Mouse (Mus musculus) thymus, adult 2 months (tissue): ENCODE measurements at regions not wholly inside any gene's neighbourhood (a gene's known extent, or its start where the extent isn't known, plus 50 kb on each side); places are given as distances from the start of the nearest gene placed in this dataset.

Source experiments
- DNase-seq: peaks from one replicate; pipeline ENCODE4 v3.0.0; 2021
- H3K27ac ChIP-seq: fragments of 200-500 bp; 2 replicates; pipeline ENCODE4 v1.5.1; 2012; ENCODE audit warnings: low read length, control low read depth; ENCODE audit not compliant: control insufficient read depth, insufficient read depth
- H3K27me3 ChIP-seq: fragments of 200-500 bp; 2 replicates; pipeline ENCODE4 v1.6.1; 2012; ENCODE audit warnings: mild to moderate bottlenecking, low read length, moderate library complexity, mixed read lengths; ENCODE audit not compliant: control insufficient read depth, insufficient read depth
- H3K36me3 ChIP-seq: fragments of 200-500 bp; 2 replicates; pipeline ENCODE4 v1.6.1; 2012; ENCODE audit warnings: mild to moderate bottlenecking, low read length, moderate library complexity; ENCODE audit not compliant: control insufficient read depth, insufficient read depth
- H3K4me1 ChIP-seq: fragments of 200-500 bp; replicated peaks from 2 replicates; pipeline ENCODE4 v1.6.1; 2012; ENCODE audit warnings: low read length; ENCODE audit not compliant: control insufficient read depth, insufficient read depth
- H3K4me3 ChIP-seq: fragments of 200-500 bp; 2 replicates; pipeline ENCODE4 v1.5.1; 2012; ENCODE audit warnings: mild to moderate bottlenecking, low read length, control low read depth, moderate library complexity; ENCODE audit not compliant: control insufficient read depth, insufficient read depth
- CTCF ChIP-seq: fragments of 200-500 bp; IDR thresholded peaks from 2 replicates; pipeline ENCODE4 v1.5.1; 2012; ENCODE audit warnings: mild to moderate bottlenecking, control low read depth, low read length, moderate library complexity, borderline replicate concordance; ENCODE audit not compliant: control insufficient read depth, poor library complexity, insufficient read depth; ENCODE audit errors: extremely low read depth
- POLR2A ChIP-seq: fragments of 200-500 bp; IDR thresholded peaks from 2 replicates; pipeline ENCODE4 v1.6.1; 2012; ENCODE audit warnings: mild to moderate bottlenecking, low read length, control low read depth, moderate library complexity; ENCODE audit not compliant: control insufficient read depth, poor library complexity, insufficient read depth; ENCODE audit errors: extremely low read depth
- WGBS: fragments of 180-500 bp; shearing (Covaris S2); methylation state at CpG from one replicate; pipeline ENCODE4 v1.1.7; 2018; 5-methylcytosine and 5-hydroxymethylcytosine counted together

DNA sequence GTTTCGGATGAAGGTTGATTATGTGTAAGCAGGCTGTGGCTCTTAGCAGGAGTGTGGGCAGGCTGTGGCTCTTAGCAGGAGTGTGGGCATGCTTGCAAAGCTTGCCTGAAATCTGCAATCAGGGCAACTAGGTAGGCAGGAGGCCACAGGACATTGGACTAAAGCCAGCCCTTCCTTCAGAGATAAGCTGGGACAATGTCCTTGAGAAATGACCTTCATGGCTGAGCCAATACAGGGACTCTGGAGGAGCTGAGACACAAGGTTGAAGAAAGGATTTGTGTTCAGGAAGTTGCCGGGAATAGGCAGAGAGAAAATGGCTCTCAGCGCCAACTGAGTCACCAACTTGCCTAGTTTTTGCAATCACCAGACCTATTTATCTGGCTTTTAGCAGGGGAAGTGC is 77.3 kb upstream of the Syt6 start:
- Histone ChIP-seq H3K4me1 (peaks cover 16% of the 10 kb centered on the region), H3K36me3 (no peaks in the 10 kb centered on the region), H3K27me3 (no peaks in the 10 kb centered on the region), H3K4me3 (no peak overlapping the region), H3K27ac (no peak overlapping the region)
- no peak for TF ChIP-seq POLR2A
- TF ChIP-seq CTCF, result no peak
- DNase-seq, result no peak
- 94% methylated on average over 3 of the region's 3 CpGs for WGBS

DNA sequence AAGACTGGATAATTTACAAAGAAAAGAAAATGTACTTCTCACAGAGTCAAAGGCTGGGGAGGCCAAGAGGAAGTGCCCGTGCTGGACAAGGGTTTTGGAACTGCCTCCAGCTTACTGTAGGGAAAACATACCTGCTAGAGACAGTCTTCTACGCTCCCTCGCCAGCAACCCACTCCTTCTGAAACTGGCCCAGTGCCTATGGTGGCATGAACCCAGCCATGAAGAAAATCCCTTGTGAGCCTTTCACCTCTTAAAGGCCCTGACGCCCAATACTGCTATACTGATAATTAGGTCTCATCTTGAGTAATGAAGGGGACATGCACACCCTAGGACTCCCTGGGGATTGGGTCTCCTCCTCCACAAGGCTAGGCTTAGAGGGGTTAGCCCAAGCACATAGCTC is 76.6 kb upstream of the Syt6 start:
- WGBS, result 94% methylated on average over 4 of the region's 4 CpGs
- DNase-seq, result no peak
- H3K27me3 ChIP-seq, result no peaks in the 10 kb centered on the region
- no peaks in the 10 kb centered on the region for H3K36me3 ChIP-seq
- H3K4me1 ChIP-seq, result peaks cover 16% of the 10 kb centered on the region
- no peak overlapping the region for H3K4me3 ChIP-seq
- TF ChIP-seq CTCF (no peak), POLR2A (no peak)
- H3K27ac ChIP-seq, result no peak overlapping the region

DNA sequence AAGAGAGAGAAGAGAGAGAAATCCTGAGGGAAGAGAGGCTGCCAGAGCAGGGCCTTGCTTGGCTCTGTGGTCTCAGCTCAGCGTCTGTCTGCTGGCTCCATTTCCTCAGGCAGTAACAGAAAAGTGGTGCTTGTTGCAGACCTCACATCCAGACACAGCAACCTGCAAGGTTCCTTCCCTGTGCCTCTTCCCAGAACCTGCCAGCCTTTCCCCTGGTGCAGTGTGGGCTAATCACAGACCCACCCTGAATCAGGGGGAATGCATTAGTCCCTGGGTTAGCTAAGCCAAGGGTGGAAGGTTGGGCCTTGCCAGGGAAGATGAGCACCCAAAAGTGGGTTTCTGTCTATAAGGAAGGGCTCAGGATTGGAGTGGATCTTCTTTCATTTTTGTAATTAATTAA is 75.2 kb upstream of the Syt6 start:
- Histone ChIP-seq H3K36me3 (no peaks in the 10 kb centered on the region), H3K4me1 (peaks cover 16% of the 10 kb centered on the region), H3K4me3 (no peak overlapping the region), H3K27me3 (no peaks in the 10 kb centered on the region), H3K27ac (no peak overlapping the region)
- DNase-seq, result no peak
- TF ChIP-seq POLR2A, result no peak
- no peak for TF ChIP-seq CTCF
- WGBS, result 14% methylated on average over 1 of the region's 1 CpGs

DNA sequence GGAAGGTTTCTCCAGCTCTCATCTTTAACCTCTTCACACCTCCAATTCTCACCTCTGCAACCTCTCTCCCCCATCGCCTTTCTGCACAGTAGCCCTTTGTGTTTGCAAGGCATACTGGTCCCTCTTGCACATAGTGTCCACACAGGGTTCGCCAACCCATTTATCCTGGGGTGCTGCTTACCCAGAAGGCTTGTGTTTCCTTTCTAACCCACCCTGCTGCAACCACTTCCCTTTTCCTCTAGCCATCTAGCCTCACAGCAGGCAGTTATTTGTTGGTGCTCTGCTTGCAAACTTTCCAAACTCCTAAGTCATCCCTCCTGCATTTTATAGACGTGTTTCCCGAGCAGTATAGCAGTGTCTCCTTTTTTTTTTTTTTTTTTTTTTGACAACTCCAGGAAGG is 74.7 kb upstream of the Syt6 start:
- WGBS, result 18% methylated on average over 4 of the region's 4 CpGs

DNA sequence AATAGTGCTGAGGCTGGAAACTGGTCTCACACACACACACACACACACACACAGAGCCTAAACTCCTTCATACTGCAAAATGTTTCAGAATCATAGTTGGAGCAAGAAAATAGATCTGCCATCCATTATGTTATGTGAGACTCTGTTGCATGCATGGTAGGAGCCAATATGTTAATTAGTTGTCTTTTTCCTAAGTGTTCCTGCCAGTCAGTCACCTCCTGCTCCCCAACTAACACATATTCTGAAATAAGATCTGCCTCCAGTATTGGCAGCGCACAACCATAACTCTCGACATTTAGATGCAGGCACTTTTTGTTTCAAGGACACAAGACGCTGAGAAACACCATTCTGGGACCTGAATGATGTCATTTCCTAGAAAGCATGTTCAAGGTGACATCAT is 70.9 kb upstream of the Syt6 start:
- peaks cover 16% of the 10 kb centered on the region for H3K4me1 ChIP-seq
- no peaks in the 10 kb centered on the region for H3K36me3 ChIP-seq
- TF ChIP-seq CTCF (no peak), POLR2A (no peak)
- H3K27me3 ChIP-seq, result no peaks in the 10 kb centered on the region
- no peak overlapping the region for H3K27ac ChIP-seq
- DNase-seq, result no peak
- H3K4me3 ChIP-seq, result no peak overlapping the region
- WGBS, result 92% methylated on average over 3 of the region's 3 CpGs

More for the DNA sequence above, 74.7 kb upstream of the Syt6 start:
- DNase-seq, result peak; percentile 24
- no peak for TF ChIP-seq POLR2A
- TF ChIP-seq CTCF, result no peak
- no peak overlapping the region for H3K27ac ChIP-seq
- H3K4me3 ChIP-seq, result no peak overlapping the region
- peaks cover 16% of the 10 kb centered on the region for H3K4me1 ChIP-seq
- H3K27me3 ChIP-seq, result no peaks in the 10 kb centered on the region
- H3K36me3 ChIP-seq, result no peaks in the 10 kb centered on the region

DNA sequence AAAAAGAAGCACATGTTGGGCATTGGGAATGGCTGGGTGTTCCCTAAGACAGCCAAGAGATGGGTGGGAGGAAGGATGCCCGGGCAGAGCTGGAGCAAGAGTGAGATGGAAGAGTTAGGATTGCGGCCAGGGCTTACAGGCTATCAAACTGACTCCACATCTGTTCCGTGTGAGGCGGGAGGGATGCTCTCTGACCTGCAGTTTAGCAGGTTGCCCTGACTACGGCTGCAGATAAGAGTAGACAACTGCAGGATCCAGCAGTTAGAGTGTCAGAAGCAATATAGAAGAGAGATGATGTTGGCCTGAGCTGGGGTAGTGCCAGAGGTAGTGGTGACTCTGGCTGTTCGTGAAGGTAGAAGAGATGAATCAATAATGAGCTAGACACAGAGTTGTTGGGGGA is 61.6 kb upstream of the Syt6 start:
- H3K27me3 ChIP-seq, result no peaks in the 10 kb centered on the region
- no peak for DNase-seq
- 92% methylated on average over 6 of the region's 6 CpGs for WGBS
- H3K4me3 ChIP-seq, result no peak overlapping the region
- TF ChIP-seq POLR2A (no peak), CTCF (no peak)
- no peaks in the 10 kb centered on the region for H3K4me1 ChIP-seq
- H3K27ac ChIP-seq, result no peak overlapping the region
- H3K36me3 ChIP-seq, result no peaks in the 10 kb centered on the region

DNA sequence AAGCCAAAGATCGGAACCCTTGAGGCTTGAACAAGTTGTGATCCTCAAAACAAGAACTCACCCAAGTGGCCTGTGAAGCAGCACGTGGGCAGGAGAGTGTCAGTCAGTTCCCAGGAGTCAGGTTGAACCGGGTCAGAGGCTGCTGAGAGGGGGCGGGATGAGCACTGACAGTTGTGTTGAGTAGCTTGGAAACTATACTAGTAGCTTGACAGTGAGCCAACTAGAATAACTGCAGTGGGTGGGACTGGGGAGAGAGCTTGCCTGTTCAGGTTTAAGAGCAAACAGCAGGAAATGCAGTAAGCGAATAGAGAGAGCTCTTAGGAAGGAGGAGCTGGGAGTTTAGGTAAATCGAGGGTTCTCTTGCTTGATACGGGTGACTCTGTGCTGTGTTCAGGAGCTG is 61.0 kb upstream of the Syt6 start:
- WGBS, result 76% methylated on average over 7 of the region's 7 CpGs
- TF ChIP-seq CTCF (no peak), POLR2A (no peak)
- no peak overlapping the region for H3K4me3 ChIP-seq
- H3K36me3 ChIP-seq, result no peaks in the 10 kb centered on the region
- H3K4me1 ChIP-seq, result no peaks in the 10 kb centered on the region
- no peaks in the 10 kb centered on the region for H3K27me3 ChIP-seq
- no peak overlapping the region for H3K27ac ChIP-seq
- no peak for DNase-seq
